Mouse (Mus musculus): Measurements from ENCODE around the gene Ube2c. TPM values are rescaled to one million over a fixed set of nuclear protein-coding genes. Genes with fewer than 3 reads are reported as not detected.

The Ube2c gene
- total and polyA plus RNA-seq, 3 experiments = 177 to 365 (median 257) TPM

DNA sequence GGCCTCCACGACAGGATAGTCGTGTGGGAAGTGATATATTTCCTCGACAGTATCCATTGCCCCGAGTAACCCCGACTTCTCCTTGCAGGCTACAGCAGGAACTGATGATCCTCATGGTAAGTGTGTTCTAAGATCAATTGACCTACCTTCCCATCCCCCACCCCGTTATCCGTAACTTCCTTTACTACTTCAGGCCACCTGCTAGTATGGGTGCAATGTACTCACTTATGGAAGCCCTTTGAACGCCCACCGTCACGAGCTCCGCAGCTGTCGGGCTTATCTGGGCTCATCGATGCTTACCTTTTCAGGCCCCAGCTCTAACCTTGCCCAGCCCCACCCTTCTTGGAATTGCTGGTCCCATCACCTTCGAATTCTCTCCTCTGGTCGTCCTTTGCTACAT is 581 bp downstream of the Ube2c start:
- peaks cover 3 to 29% of the 10 kb centered on the region in 2 experiments; a peak in 3 of 4 replicates for H3K4me1 ChIP-seq (ENCODE audit: control insufficient read depth in 1 of 2, insufficient read depth in 2 of 2, low read length in 2 of 2)
- peaks cover 24% of the 10 kb centered on the region for H3K79me2 ChIP-seq (ENCODE audit: control insufficient read depth, insufficient read depth, low read length, poor library complexity)
- H3K36me3 ChIP-seq (ENCODE audit: control insufficient read depth in 1 of 2, insufficient read depth in 2 of 2, low read length in 2 of 2) = peaks cover 2 to 27% of the 10 kb centered on the region in 2 experiments
- peak overlapping the region; percentile 96 for H3K9ac ChIP-seq (ENCODE audit: control insufficient read depth, low read depth, low read length, poor library complexity, severe bottlenecking)
- TF ChIP-seq MYC (IDR thresholded peaks at IDR 0.05; ENCODE audit: low read depth, low read length) = peak; percentile 53
- peak in 1 of 2 experiments; percentile 30; a peak in 2 of 4 replicates for TF ChIP-seq POLR2A (IDR thresholded peaks at IDR 0.05; ENCODE audit: control insufficient read depth in 1 of 2, insufficient read depth in 1 of 2, low read depth in 1 of 2, low read length in 2 of 2, poor library complexity in 1 of 2)
- TF ChIP-seq MYB (IDR thresholded peaks at IDR 0.05; ENCODE audit: low read depth, low read length) = no peak
- TF ChIP-seq MXI1 (IDR thresholded peaks at IDR 0.05; ENCODE audit: low read depth, low read length) = no peak
- no peak for TF ChIP-seq HCFC1 (IDR thresholded peaks at IDR 0.05; ENCODE audit: low read depth, low read length)
- peak; percentile 76; the same call in 1 of the 2 replicates for TF ChIP-seq CHD1 (IDR thresholded peaks at IDR 0.05; ENCODE audit: low read depth, low read length)
- TF ChIP-seq ETS1 (IDR thresholded peaks at IDR 0.05; ENCODE audit: low read depth, low read length) = no peak
- TF ChIP-seq TCF12 (IDR thresholded peaks at IDR 0.05; ENCODE audit: low read depth, low read length) = no peak
- 0 out of 2 replicates have a peak, but pooled peaks have one; percentile 26 for TF ChIP-seq TBP (IDR thresholded peaks at IDR 0.05; ENCODE audit: low read depth, low read length)
- no peaks in the 10 kb centered on the region for H3K9me3 ChIP-seq (replicated peaks; ENCODE audit: insufficient read depth, low read length)
- H3K27ac ChIP-seq (ENCODE audit: control insufficient read depth, low read depth, low read length) = peak overlapping the region; percentile 83
- H3K4me3 ChIP-seq (ENCODE audit: control insufficient read depth in 1 of 2, insufficient read depth in 1 of 2, low read depth in 2 of 2, low read length in 2 of 2) = peak overlapping the region; percentile 81 to 94
- DNase-seq (ENCODE audit: low read depth, low spot score) = peak; percentile 68
- no peaks in the 10 kb centered on the region for H3K27me3 ChIP-seq (ENCODE audit: control insufficient read depth in 1 of 2, insufficient read depth in 2 of 2, low read length in 2 of 2)

DNA sequence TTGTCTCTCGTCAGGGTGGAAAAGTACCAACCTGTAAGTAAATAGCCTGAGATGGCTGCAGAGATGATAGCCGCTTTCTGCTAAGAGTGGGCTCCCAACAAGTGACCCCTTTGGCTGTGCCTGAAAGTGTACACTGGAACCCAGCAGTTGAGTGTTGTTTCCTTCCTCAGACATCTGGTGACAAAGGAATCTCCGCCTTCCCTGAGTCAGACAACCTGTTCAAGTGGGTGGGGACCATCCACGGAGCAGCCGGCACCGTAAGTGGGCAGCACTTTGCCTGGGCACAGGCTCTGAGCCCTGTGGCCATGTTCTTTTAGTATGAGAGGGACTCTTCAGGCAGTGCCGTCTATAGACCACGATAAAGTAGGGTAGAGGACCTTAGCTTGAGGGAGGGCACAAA is 1.4 kb downstream of the Ube2c start:
- Histone ChIP-seq H3K27me3 (ENCODE audit: control insufficient read depth in 1 of 2, insufficient read depth in 2 of 2, low read length in 2 of 2) (no peaks in the 10 kb centered on the region), H3K27ac (ENCODE audit: control insufficient read depth, low read depth, low read length) (peak overlapping the region; percentile 83), H3K4me3 (ENCODE audit: control insufficient read depth in 1 of 2, insufficient read depth in 1 of 2, low read depth in 2 of 2, low read length in 2 of 2) (peak overlapping the region; percentile 81 to 94), H3K9me3 (replicated peaks; ENCODE audit: insufficient read depth, low read length) (no peaks in the 10 kb centered on the region), H3K36me3 (ENCODE audit: control insufficient read depth in 1 of 2, insufficient read depth in 2 of 2, low read length in 2 of 2) (peaks cover 2 to 27% of the 10 kb centered on the region in 2 experiments), H3K9ac (ENCODE audit: control insufficient read depth, low read depth, low read length, poor library complexity, severe bottlenecking) (peak overlapping the region; percentile 96), H3K4me1 (ENCODE audit: control insufficient read depth in 1 of 2, insufficient read depth in 2 of 2, low read length in 2 of 2) (peaks cover 3 to 29% of the 10 kb centered on the region in 2 experiments; a peak in 3 of 4 replicates), H3K79me2 (ENCODE audit: control insufficient read depth, insufficient read depth, low read length, poor library complexity) (peaks cover 24% of the 10 kb centered on the region)
- TF ChIP-seq ELF1 (IDR thresholded peaks at IDR 0.05; ENCODE audit: low read depth, low read length) (no peak), ZMIZ1 (IDR thresholded peaks at IDR 0.05; ENCODE audit: low read depth, low read length) (no peak)
- peak; percentile 52 for DNase-seq (ENCODE audit: low read depth, low spot score)

GRCm38 (mm10) chr2:164773229-164773988 is 3.7 kb downstream of the Ube2c start:
- H3K9ac ChIP-seq (ENCODE audit: control insufficient read depth, low read depth, low read length, poor library complexity, severe bottlenecking) = peak overlapping the region; percentile 59
- no peaks in the 10 kb centered on the region for H3K9me3 ChIP-seq (replicated peaks; ENCODE audit: insufficient read depth, low read length)
- H3K4me3 ChIP-seq (ENCODE audit: control insufficient read depth in 1 of 2, insufficient read depth in 1 of 2, low read depth in 2 of 2, low read length in 2 of 2) = peak overlapping the region; percentile 31 to 34
- H3K79me2 ChIP-seq (ENCODE audit: control insufficient read depth, insufficient read depth, low read length, poor library complexity) = peaks cover 24% of the 10 kb centered on the region
- H3K4me1 ChIP-seq (ENCODE audit: control insufficient read depth in 1 of 2, insufficient read depth in 2 of 2, low read length in 2 of 2) = peaks cover 3 to 29% of the 10 kb centered on the region in 2 experiments; a peak in 3 of 4 replicates
- peak overlapping the region; percentile 97 for H3K27ac ChIP-seq (ENCODE audit: control insufficient read depth, low read depth, low read length)
- 0 out of 2 replicates have a peak, but pooled peaks have one; percentile 5 for TF ChIP-seq SMC3 (IDR thresholded peaks at IDR 0.05; ENCODE audit: low read depth, low read length)
- TF ChIP-seq ETS1 (IDR thresholded peaks at IDR 0.05; ENCODE audit: low read depth, low read length) = 0 out of 2 replicates have a peak, but pooled peaks have one; percentile 11
- TF ChIP-seq CHD2 (IDR thresholded peaks at IDR 0.05; ENCODE audit: low read length) = no peak; the same call in 1 of the 2 replicates
- 0 out of 2 replicates have a peak, but pooled peaks have one; percentile 9 for TF ChIP-seq RCOR1 (IDR thresholded peaks at IDR 0.05; ENCODE audit: low read depth, low read length)
- peak in 1 of 2 experiments; percentile 64; a peak in 2 of 4 replicates for TF ChIP-seq POLR2A (IDR thresholded peaks at IDR 0.05; ENCODE audit: control insufficient read depth in 1 of 2, insufficient read depth in 1 of 2, low read depth in 1 of 2, low read length in 2 of 2, poor library complexity in 1 of 2)
- TF ChIP-seq CTCF (IDR thresholded peaks at IDR 0.05 in 2 of 3, conservative IDR thresholded peaks at IDR 0.05 in 1 of 3; ENCODE audit: control insufficient read depth in 1 of 3, insufficient read depth in 1 of 3, low read depth in 2 of 3, low read length in 3 of 3, poor library complexity in 1 of 3, severe bottlenecking in 1 of 3) = no peak
- no peak for TF ChIP-seq MAX (IDR thresholded peaks at IDR 0.05; ENCODE audit: low read length)
- peak; percentile 24; the same call in 1 of the 2 replicates for TF ChIP-seq MYB (IDR thresholded peaks at IDR 0.05; ENCODE audit: low read depth, low read length)
- peak; percentile 19; the same call in 1 of the 2 replicates for TF ChIP-seq MXI1 (IDR thresholded peaks at IDR 0.05; ENCODE audit: low read depth, low read length)
- TF ChIP-seq MAFK (IDR thresholded peaks at IDR 0.05; ENCODE audit: borderline replicate concordance, low read depth, low read length) = no peak
- TF ChIP-seq MEF2A (IDR thresholded peaks at IDR 0.05; ENCODE audit: extremely low read depth, insufficient replicate concordance, low read depth, low read length, poor library complexity, severe bottlenecking) = no peak
- H3K27me3 ChIP-seq (ENCODE audit: control insufficient read depth in 1 of 2, insufficient read depth in 2 of 2, low read length in 2 of 2) = no peaks in the 10 kb centered on the region
- DNase-seq (ENCODE audit: low read depth, low spot score) = peak; percentile 77
- peaks cover 2 to 27% of the 10 kb centered on the region in 2 experiments for H3K36me3 ChIP-seq (ENCODE audit: control insufficient read depth in 1 of 2, insufficient read depth in 2 of 2, low read length in 2 of 2)

Data from MEL (cell line).